Mouse (Mus musculus) stomach, embryonic 14.5 days (tissue): ENCODE results near the gene Smg9. TPM values are rescaled to one million over a fixed set of nuclear protein-coding genes. Genes with fewer than 3 reads are reported as not detected.
A peak's percentile ranks its signal among the peaks of the same experiment; 100 is the strongest.

Experiments used
- ATAC-seq: fragments of 200-750 bp; cut with Nextera tagmentation; 2 replicates; pipeline ENCODE4 v1.8.0; 2017; ENCODE audit warnings: low read depth, moderate TSS enrichment; ENCODE audit not compliant: insufficient number of reproducible peaks, insufficient read depth, low FRiP score
- H3K27ac ChIP-seq: fragments of 300-500 bp; sonication (generic); 2 replicates; pipeline ENCODE4 v1.5.1; 2014; ENCODE audit warnings: mild to moderate bottlenecking, low read length, moderate library complexity, mixed read lengths
- H3K27me3 ChIP-seq: fragments of 300-500 bp; sonication (generic); 2 replicates; pipeline ENCODE4 v1.6.1; 2014; ENCODE audit warnings: low read length, control low read depth, mixed read lengths; ENCODE audit not compliant: control insufficient read depth, insufficient read depth
- H3K36me3 ChIP-seq: fragments of 300-500 bp; sonication (generic); 2 replicates; pipeline ENCODE4 v1.6.1; 2014; ENCODE audit warnings: mild to moderate bottlenecking, control low read depth, low read length, moderate library complexity, mixed read lengths; ENCODE audit not compliant: control insufficient read depth, insufficient read depth
- H3K4me1 ChIP-seq: fragments of 300-500 bp; sonication (generic); 2 replicates; pipeline ENCODE4 v1.6.1; 2014; ENCODE audit warnings: low read length, control low read depth, mixed read lengths; ENCODE audit not compliant: control insufficient read depth, insufficient read depth
- H3K4me2 ChIP-seq: fragments of 300-500 bp; sonication (generic); replicated peaks from 2 replicates; pipeline ENCODE4 v1.6.1; 2014; ENCODE audit warnings: low read depth, low read length, control low read depth
- H3K4me3 ChIP-seq: fragments of 300-500 bp; sonication (generic); 2 replicates; pipeline ENCODE4 v1.5.1; 2014; ENCODE audit warnings: low read depth, low read length, control low read depth
- H3K9ac ChIP-seq: fragments of 300-500 bp; sonication (generic); replicated peaks from 2 replicates; pipeline ENCODE4 v1.6.1; 2014; ENCODE audit warnings: low read depth, mild to moderate bottlenecking, control low read depth, low read length, moderate library complexity, mixed read lengths
- H3K9me3 ChIP-seq: fragments of 300-500 bp; sonication (generic); 2 replicates; pipeline ENCODE4 v1.6.1; 2016; ENCODE audit warnings: low read depth, low read length, control low read depth; ENCODE audit not compliant: control insufficient read depth
- WGBS: fragments of 180-500 bp; shearing (Covaris S2); extraction: QIAGEN DNeasy Blood & Tissue Kit; methylation state at CpG from one replicate; pipeline ENCODE4 v1.1.7; 2014; 5-methylcytosine and 5-hydroxymethylcytosine counted together
- polyA plus RNA-seq: library from polyadenylated mRNA; unstranded; fragments of >200 nt; fragmentation: Nextera tagmentation; extraction: Ambion mirVana; gene quantifications from 2 replicates; pipeline ENCODE4 v1.2.1, GENCODE M21; 2014

The Smg9 gene
- polyA plus RNA-seq, 1 experiment from 2014 or later, result 26.6 TPM

GRCm38 (mm10) chr7:24365258-24366014 is 34.0 kb upstream of the Smg9 start:
- no peak for ATAC-seq
- no peak overlapping the region for H3K9ac ChIP-seq
- H3K4me2 ChIP-seq, result no peak overlapping the region
- H3K27ac ChIP-seq, result no peak overlapping the region
- WGBS, result 76% methylated on average over 5 of the region's 5 CpGs
- no peaks in the 10 kb centered on the region for H3K9me3 ChIP-seq
- H3K4me3 ChIP-seq, result no peak overlapping the region
- H3K4me1 ChIP-seq, result no peaks in the 10 kb centered on the region
- no peaks in the 10 kb centered on the region for H3K27me3 ChIP-seq
- no peaks in the 10 kb centered on the region for H3K36me3 ChIP-seq

GRCm38 (mm10) chr7:24366716-24367632 is 32.4 kb upstream of the Smg9 start:
- Histone ChIP-seq H3K36me3 (no peaks in the 10 kb centered on the region), H3K27ac (no peak overlapping the region), H3K4me3 (no peak overlapping the region), H3K27me3 (no peaks in the 10 kb centered on the region), H3K9ac (no peak overlapping the region), H3K9me3 (no peaks in the 10 kb centered on the region), H3K4me2 (no peak overlapping the region), H3K4me1 (no peaks in the 10 kb centered on the region)
- WGBS, result 76% methylated on average over 15 of the region's 15 CpGs
- ATAC-seq, result no peak

- no peak overlapping the region for H3K9ac ChIP-seq
- H3K36me3 ChIP-seq, result no peaks in the 10 kb centered on the region
- no peak overlapping the region for H3K27ac ChIP-seq
- H3K27me3 ChIP-seq, result no peaks in the 10 kb centered on the region
- no peak for ATAC-seq
- H3K4me1 ChIP-seq, result no peaks in the 10 kb centered on the region
- 57% methylated on average over 4 of the region's 4 CpGs for WGBS
- H3K4me2 ChIP-seq, result no peak overlapping the region
- no peak overlapping the region for H3K4me3 ChIP-seq
- no peaks in the 10 kb centered on the region for H3K9me3 ChIP-seq
Observed at GRCm38 (mm10) chr7:24368226-24368625, 31.2 kb upstream of the Smg9 start.

DNA sequence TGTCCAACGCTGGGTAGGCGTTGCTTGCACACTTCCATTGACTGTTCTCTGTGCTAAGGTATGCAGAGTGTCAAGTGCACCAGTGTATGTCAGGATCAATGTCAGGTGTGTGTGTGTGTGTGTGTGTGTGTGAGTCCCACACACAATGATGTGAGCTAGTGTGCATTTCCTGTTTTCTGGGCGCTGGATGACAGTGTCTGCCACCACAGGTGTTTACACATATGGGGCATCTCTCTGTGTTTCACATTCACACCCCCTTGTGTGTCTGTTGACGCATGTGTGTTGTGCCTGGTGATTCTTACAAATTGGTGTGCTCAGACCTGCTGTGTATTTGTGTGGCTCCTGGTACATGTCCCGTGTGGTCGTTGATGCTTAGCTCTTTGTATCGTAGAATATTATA is 30.5 kb upstream of the Smg9 start:
- no peak overlapping the region for H3K27ac ChIP-seq
- no peak for ATAC-seq
- no peak overlapping the region for H3K4me2 ChIP-seq
- H3K4me3 ChIP-seq, result no peak overlapping the region
- H3K27me3 ChIP-seq, result no peaks in the 10 kb centered on the region
- H3K4me1 ChIP-seq, result 0 out of 2 replicates have a peak, but pooled peaks cover 3% of the 10 kb centered on the region
- no peaks in the 10 kb centered on the region for H3K9me3 ChIP-seq
- no peak overlapping the region for H3K9ac ChIP-seq
- 87% methylated on average over 7 of the region's 7 CpGs for WGBS
- H3K36me3 ChIP-seq, result no peaks in the 10 kb centered on the region

GRCm38 (mm10) chr7:24369731-24370541 is 29.5 kb upstream of the Smg9 start, which contains the start of gene Kcnn4:
Gene Kcnn4, plus strand, starts transcription at chr7:24370263.
- WGBS, result 33% methylated on average over 23 of the region's 23 CpGs
- Histone ChIP-seq H3K9me3 (no peaks in the 10 kb centered on the region), H3K4me2 (no peak within 1 kb of the TSS), H3K27ac (no peak within 1 kb of the TSS), H3K4me1 (0 out of 2 replicates have a peak, but pooled peaks cover 3% of the 10 kb centered on the region), H3K36me3 (no peaks in the 10 kb centered on the region), H3K4me3 (no peak within 1 kb of the TSS), H3K9ac (no peak within 1 kb of the TSS), H3K27me3 (no peaks in the 10 kb centered on the region)
- ATAC-seq, result peak; percentile 60; the same call in 1 of the 2 replicates

GRCm38 (mm10) chr7:24371012-24371808 is 28.2 kb upstream of the Smg9 start:
- Histone ChIP-seq H3K36me3 (no peaks in the 10 kb centered on the region), H3K4me3 (no peak overlapping the region), H3K27me3 (no peaks in the 10 kb centered on the region), H3K4me1 (0 out of 2 replicates have a peak, but pooled peaks cover 3% of the 10 kb centered on the region), H3K27ac (no peak overlapping the region), H3K9ac (no peak overlapping the region), H3K9me3 (no peaks in the 10 kb centered on the region), H3K4me2 (no peak overlapping the region)
- WGBS, result 76% methylated on average over 7 of the region's 7 CpGs
- ATAC-seq, result peak; percentile 68; the same call in 1 of the 2 replicates

DNA sequence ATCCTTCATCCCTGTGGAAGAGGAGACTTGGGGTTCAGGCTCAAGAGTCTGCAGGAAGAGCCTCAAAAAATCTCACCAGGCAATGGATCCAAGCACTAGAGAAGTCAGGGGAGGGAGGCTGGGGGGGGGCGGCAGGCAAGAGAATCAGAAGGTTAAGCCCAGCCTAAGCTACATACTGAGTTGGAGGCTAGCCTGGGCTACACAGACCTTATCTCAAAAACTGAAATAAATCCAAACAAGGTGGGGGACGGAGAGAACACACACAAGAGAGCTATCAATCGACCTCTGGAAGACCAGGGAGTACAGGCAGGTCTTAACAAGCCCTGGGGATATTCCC is 27.6 kb upstream of the Smg9 start:
- WGBS, result 42% methylated on average over 3 of the region's 3 CpGs
- H3K9ac ChIP-seq, result no peak overlapping the region
- H3K4me2 ChIP-seq, result no peak overlapping the region
- H3K27me3 ChIP-seq, result no peaks in the 10 kb centered on the region
- no peaks in the 10 kb centered on the region for H3K9me3 ChIP-seq
- H3K4me3 ChIP-seq, result no peak overlapping the region
- H3K27ac ChIP-seq, result no peak overlapping the region
- no peak for ATAC-seq
- no peaks in the 10 kb centered on the region for H3K36me3 ChIP-seq
- H3K4me1 ChIP-seq, result 0 out of 2 replicates have a peak, but pooled peaks cover 3% of the 10 kb centered on the region
